Mouse (Mus musculus) heart, adult 2 months (tissue): ENCODE measurements around the gene Brsk2. TPM values are rescaled to one million over a fixed set of nuclear protein-coding genes. Genes with fewer than 3 reads are reported as not detected.

Source experiments
- DNase-seq, 2 experiments: peaks; one replicate each; pipeline ENCODE4 v3.0.0; 2021
- H3K27ac ChIP-seq: fragments of 200-600 bp; 2 replicates; pipeline ENCODE4 v1.8.1; 2022
- H3K27me3 ChIP-seq: fragments of 200-500 bp; 2 replicates; pipeline ENCODE4 v1.6.1; 2012; ENCODE audit warnings: mild to moderate bottlenecking, low read length, inconsistent platforms, mixed read lengths; ENCODE audit not compliant: control insufficient read depth, insufficient read depth
- H3K36me3 ChIP-seq: fragments of 200-500 bp; 2 replicates; pipeline ENCODE4 v1.6.1; 2012; ENCODE audit warnings: low read length, inconsistent platforms; ENCODE audit not compliant: control insufficient read depth, insufficient read depth
- H3K4me1 ChIP-seq: fragments of 200-500 bp; 2 replicates; pipeline ENCODE4 v1.6.1; 2011; ENCODE audit warnings: low read length; ENCODE audit not compliant: control insufficient read depth, insufficient read depth
- H3K4me3 ChIP-seq: fragments of 200-600 bp; 2 replicates; pipeline ENCODE4 v1.8.1; 2022
- H3K79me2 ChIP-seq: fragments of 200-500 bp; replicated peaks from 2 replicates; pipeline ENCODE4 v1.6.1; 2012; ENCODE audit warnings: mild to moderate bottlenecking, inconsistent platforms, low read length, moderate library complexity, mixed read lengths; ENCODE audit not compliant: control insufficient read depth, insufficient read depth
- H3K9ac ChIP-seq: fragments of 200-500 bp; 2 replicates; pipeline ENCODE4 v1.6.1; 2012; ENCODE audit warnings: low read depth, mild to moderate bottlenecking, control low read depth, inconsistent platforms, low read length, mixed read lengths
- CTCF ChIP-seq: fragments of 200-600 bp; IDR thresholded peaks from 2 replicates; pipeline ENCODE4 v1.8.1; 2022; ENCODE audit warnings: antibody characterized with exemption, mild to moderate bottlenecking, moderate library complexity
- EP300 ChIP-seq: fragments of 200-500 bp; IDR thresholded peaks from 2 replicates; pipeline ENCODE4 v1.6.1; 2011; ENCODE audit warnings: low read depth, low read length, control low read depth; ENCODE audit not compliant: insufficient read depth
- POLR2A ChIP-seq: fragments of 200-500 bp; IDR thresholded peaks from 2 replicates; pipeline ENCODE4 v1.6.1; 2011; ENCODE audit warnings: mild to moderate bottlenecking, low read depth, low read length, control low read depth; ENCODE audit not compliant: insufficient read depth
- WGBS: fragments of 180-500 bp; shearing (Covaris S2); methylation state at CpG from one replicate; pipeline ENCODE4 v1.1.7; 2018; 5-methylcytosine and 5-hydroxymethylcytosine counted together
- intact Hi-C: fragments of 180-260 bp; cut with DNase I; formaldehyde crosslinking; loops from one replicate; pipeline ENCODE4 v1.15.1; 2025
- polyA plus RNA-seq: library from polyadenylated mRNA; depleted of rRNA; stranded (reverse); fragments of >200 nt; gene quantifications from 2 replicates; pipeline ENCODE4 v1.2.3, GENCODE M21; 2012
- total RNA-seq, 2 experiments: library from RNA; stranded (reverse); gene quantifications; 2 replicates each; pipeline ENCODE4 v1.2.3; 2021

Gene Brsk2
- total and polyA plus RNA-seq, 3 experiments = 0.07 to 0.23 (median 0.18) TPM

DNA sequence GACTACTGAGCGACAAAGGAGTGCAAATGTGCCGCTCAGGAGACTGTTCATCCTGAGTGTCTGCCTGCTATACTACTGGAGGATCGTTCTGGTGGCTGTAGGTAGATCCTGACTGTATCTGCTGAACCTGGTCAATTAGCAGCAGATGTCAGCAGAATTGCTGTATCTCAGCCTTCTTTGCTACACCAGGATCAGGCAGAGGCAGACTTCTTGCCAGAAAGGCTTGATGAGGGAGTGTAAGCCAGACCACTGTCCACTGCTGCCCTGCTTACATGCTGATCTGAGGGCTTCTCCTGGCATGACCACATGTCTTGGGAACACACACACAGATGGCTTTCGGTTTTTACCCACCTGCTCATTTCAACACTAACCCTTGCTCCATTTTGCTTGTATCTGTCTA lies 2.3 kb downstream of the Brsk2 start:
- Histone ChIP-seq H3K27me3 (peaks cover 19% of the 10 kb centered on the region), H3K36me3 (no peaks in the 10 kb centered on the region), H3K4me1 (no peaks in the 10 kb centered on the region), H3K79me2 (no peaks in the 10 kb centered on the region), H3K4me3 (no peak overlapping the region), H3K27ac (no peak overlapping the region), H3K9ac (no peak overlapping the region)
- TF ChIP-seq POLR2A = no peak
- no peak for TF ChIP-seq CTCF
- TF ChIP-seq EP300 = no peak
- DNase-seq = no peak
- 82% methylated on average over 4 of the region's 4 CpGs for WGBS
- intact Hi-C loops = no loop called here

DNA sequence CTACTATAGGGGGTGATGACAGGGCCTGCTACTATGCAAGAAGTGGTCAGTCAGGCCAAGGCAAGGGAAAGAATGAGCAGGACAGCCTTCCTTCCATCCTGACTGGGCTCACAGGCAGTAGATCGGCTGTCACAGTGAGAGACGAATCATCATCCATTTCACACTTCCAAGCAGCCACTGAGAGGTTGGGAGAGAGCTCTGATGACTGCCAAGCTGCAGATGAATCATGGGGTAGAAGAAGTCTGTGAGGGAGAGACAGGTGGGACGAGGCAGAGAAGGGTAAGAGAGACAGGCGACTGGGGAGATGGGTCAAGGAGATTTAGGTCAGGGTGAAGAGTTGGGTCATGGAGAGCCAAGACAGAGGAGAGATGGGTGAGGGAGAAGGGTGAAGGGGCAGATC lies 3.4 kb downstream of the Brsk2 start:
- Histone ChIP-seq H3K27me3 (peaks cover 18% of the 10 kb centered on the region), H3K9ac (no peak overlapping the region), H3K4me1 (no peaks in the 10 kb centered on the region), H3K79me2 (no peaks in the 10 kb centered on the region), H3K36me3 (no peaks in the 10 kb centered on the region), H3K27ac (no peak overlapping the region), H3K4me3 (no peak overlapping the region)
- TF ChIP-seq EP300 (no peak), POLR2A (no peak), CTCF (no peak)
- 62% methylated on average over 4 of the region's 4 CpGs for WGBS
- DNase-seq = no peak
- intact Hi-C loops = no loop called here

DNA sequence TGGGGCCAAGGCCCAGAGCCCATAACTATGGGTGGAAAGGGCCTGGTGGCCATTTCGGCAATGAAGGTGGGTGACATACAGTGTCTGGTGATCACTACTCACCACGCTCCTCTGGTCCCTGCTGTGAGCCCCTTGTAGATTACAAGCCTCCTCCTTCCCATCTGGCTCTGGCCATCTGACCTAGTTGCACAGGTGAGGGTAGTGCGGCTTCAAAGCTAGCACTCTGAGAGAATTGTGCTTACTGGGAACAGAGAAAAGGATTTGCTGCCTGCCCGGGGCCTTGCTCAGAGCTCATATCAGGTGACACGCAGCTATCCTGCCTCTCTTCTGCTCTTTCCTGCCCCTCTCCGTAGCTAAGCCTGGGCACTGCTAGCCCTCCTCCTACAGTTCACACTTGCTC lies 4.1 kb downstream of the Brsk2 start:
- Histone ChIP-seq H3K36me3 (no peaks in the 10 kb centered on the region), H3K9ac (no peak overlapping the region), H3K79me2 (no peaks in the 10 kb centered on the region), H3K27ac (no peak overlapping the region), H3K27me3 (peaks cover 17% of the 10 kb centered on the region), H3K4me1 (no peaks in the 10 kb centered on the region), H3K4me3 (no peak overlapping the region)
- 63% methylated on average over 6 of the region's 6 CpGs for WGBS
- no peak for TF ChIP-seq EP300
- TF ChIP-seq POLR2A = no peak
- no peak for TF ChIP-seq CTCF
- intact Hi-C loops = no loop called here
- DNase-seq = no peak

DNA sequence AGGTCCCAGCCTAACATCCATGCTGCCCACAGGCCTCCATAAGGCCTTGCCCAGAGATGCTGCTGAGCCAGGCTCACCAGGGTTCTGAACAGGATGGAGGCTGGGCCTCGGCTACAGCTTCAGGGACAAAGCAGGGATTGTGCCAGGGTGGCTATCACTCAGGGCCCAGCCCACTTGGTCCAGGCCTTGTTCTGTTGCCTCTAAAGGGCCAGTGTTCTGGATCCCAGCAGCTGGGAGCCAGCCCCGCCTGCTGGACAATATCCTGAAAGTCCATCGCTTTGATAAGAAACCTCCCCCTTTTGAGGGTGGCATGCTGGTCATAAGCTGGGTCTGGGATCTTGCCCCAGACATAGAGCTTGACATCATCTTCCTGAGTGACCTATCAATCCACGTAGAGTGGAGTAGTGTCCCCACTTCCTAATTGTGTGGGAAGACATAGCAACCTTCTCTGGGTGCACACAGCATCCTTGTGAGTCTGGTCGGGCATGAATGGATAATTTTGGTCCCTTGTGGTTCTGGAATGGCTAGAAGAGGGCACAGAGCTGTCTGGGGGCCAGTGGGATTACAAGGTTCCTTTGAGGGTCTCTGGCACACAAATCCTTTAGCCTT lies 6.1 kb downstream of the Brsk2 start:
- intact Hi-C loops = no loop called here
- DNase-seq = no peak
- Histone ChIP-seq H3K36me3 (no peaks in the 10 kb centered on the region), H3K79me2 (no peaks in the 10 kb centered on the region), H3K27me3 (peaks cover 10% of the 10 kb centered on the region; the same call in 1 of the 2 replicates), H3K4me1 (no peaks in the 10 kb centered on the region), H3K9ac (no peak overlapping the region), H3K4me3 (no peak overlapping the region), H3K27ac (no peak overlapping the region)
- 50% methylated on average over 5 of the region's 5 CpGs for WGBS
- TF ChIP-seq POLR2A = no peak
- TF ChIP-seq CTCF = no peak
- no peak for TF ChIP-seq EP300

DNA sequence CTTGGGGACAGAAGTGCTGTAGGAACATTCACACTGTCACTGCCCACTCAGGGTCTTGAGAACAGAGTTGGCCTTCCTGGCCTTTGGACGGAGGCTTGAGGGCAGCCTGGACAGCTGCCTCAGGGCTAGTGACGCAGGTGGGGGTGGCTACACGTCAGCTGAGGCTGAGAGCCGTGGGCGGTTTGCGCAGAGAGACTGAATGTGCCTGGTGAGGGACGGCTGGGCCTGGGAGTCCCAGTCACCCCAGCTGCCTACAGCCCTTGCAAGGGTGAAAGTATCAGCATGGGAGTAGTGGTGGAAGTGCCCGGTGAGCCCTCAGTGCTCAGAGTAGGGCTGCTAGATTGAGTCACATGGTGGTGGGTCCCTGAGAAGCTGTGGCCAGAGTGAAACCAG lies 6.6 kb downstream of the Brsk2 start:
- Histone ChIP-seq H3K9ac (no peak overlapping the region), H3K27me3 (peaks cover 7% of the 10 kb centered on the region; the same call in 1 of the 2 replicates), H3K79me2 (no peaks in the 10 kb centered on the region), H3K4me3 (no peak overlapping the region), H3K36me3 (no peaks in the 10 kb centered on the region), H3K27ac (no peak overlapping the region), H3K4me1 (no peaks in the 10 kb centered on the region)
- intact Hi-C loops = no loop called here
- 67% methylated on average over 8 of the region's 8 CpGs for WGBS
- DNase-seq = no peak
- TF ChIP-seq EP300 = no peak
- TF ChIP-seq POLR2A = no peak
- no peak for TF ChIP-seq CTCF

DNA sequence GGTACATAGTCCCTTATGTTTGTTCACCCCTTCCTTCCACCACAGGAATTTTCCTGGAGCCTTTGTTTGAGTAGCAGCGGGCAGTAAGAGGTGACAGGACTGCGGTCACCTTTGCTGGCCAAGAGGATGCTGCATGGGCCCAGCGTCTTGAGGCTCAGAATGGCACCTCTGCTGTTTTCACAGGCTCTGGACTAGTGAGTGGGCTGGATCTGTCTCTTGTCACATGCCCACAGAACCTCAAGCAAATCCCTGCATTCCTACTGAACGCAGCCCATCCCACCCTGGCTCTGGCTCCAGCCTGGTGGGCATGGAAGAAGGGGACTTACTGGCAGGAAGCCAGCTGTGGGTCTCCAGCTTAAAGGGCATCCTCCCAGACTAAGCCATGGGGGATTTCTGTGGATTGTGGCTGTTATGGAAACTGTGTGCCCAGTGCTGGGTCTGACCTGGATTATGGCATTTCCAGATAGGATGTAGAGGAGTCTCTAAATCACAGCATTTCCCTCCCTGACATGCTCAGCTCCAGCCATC lies 8.0 kb downstream of the Brsk2 start:
- intact Hi-C loops = no loop called here
- DNase-seq = no peak
- Histone ChIP-seq H3K36me3 (no peaks in the 10 kb centered on the region), H3K27ac (no peak overlapping the region), H3K27me3 (0 out of 2 replicates have a peak, but pooled peaks cover 3% of the 10 kb centered on the region), H3K4me3 (no peak overlapping the region), H3K4me1 (no peaks in the 10 kb centered on the region), H3K79me2 (no peaks in the 10 kb centered on the region), H3K9ac (no peak overlapping the region)
- 79% methylated on average over 4 of the region's 4 CpGs for WGBS
- TF ChIP-seq CTCF (no peak), EP300 (no peak), POLR2A (no peak)
